Mouse (Mus musculus) layer of hippocampus, postnatal 10 days (tissue): ENCODE results near the gene Mrpl55. TPM values are rescaled to one million over a fixed set of nuclear protein-coding genes. Genes with fewer than 3 reads are reported as not detected.
A peak's percentile ranks its signal among the peaks of the same experiment; 100 is the strongest.

Experiments used
- DNase-seq, 2 experiments: peaks; one replicate each; pipeline ENCODE4 v3.0.0; 2021; ENCODE audit warnings: low spot score in 2 of 2
- long read RNA-seq: library from polyadenylated mRNA; stranded (forward); transcript quantifications from one replicate; pipeline ENCODE4 v2.0.0, GENCODE M21; 2023
- total RNA-seq, 2 experiments: library from RNA; stranded (reverse); gene quantifications; 2 replicates each; pipeline ENCODE4 v1.2.3; 2021

Gene Mrpl55
- total RNA-seq: 10 to 100 TPM; 39.6 to 40.9 TPM
- long read RNA-seq, transcript Mrpl55-203 (4 exons, 792 nt): minor isoform, 9 of 91 reads
- long read RNA-seq, transcript Mrpl55-204 (4 exons, 757 nt): minor isoform, 7 of 91 reads
- long read RNA-seq, transcript Mrpl55-205 (4 exons, 718 nt): minor isoform, 11 of 91 reads
- long read RNA-seq, transcript Mrpl55-201 (4 exons, 940 nt): major isoform, 44 of 91 reads
- long read RNA-seq, partial matches to known transcripts: 3 of 91 reads
- long read RNA-seq, other reads (novel, unspliced or antisense): 17 of 91 reads

- DNase-seq: peak; percentile 91 to 93
These were observed at the start of gene Mrpl55 for GRCm38 (mm10) chr11:59202081-59202995. Gene Mrpl55, plus strand, starts transcription at chr11:59202486.

- no peak for DNase-seq
These were observed 48.1 kb upstream of the Mrpl55 start for GRCm38 (mm10) chr11:59154220-59154619.

GRCm38 (mm10) chr11:59155900-59156299 lies 46.4 kb upstream of the Mrpl55 start:
- DNase-seq: no peak

GRCm38 (mm10) chr11:59159099-59159498 lies 43.2 kb upstream of the Mrpl55 start:
- no peak for DNase-seq

- no peak for DNase-seq
These were observed 42.7 kb upstream of the Mrpl55 start for GRCm38 (mm10) chr11:59159558-59159957.

GRCm38 (mm10) chr11:59161398-59161797 lies 40.9 kb upstream of the Mrpl55 start:
- DNase-seq: no peak

- DNase-seq: no peak
These were observed 39.6 kb upstream of the Mrpl55 start for GRCm38 (mm10) chr11:59162443-59163254.

- peak; percentile 96 to 97 for DNase-seq
These were observed 38.7 kb upstream of the Mrpl55 start, which contains the start of gene Iba57 for GRCm38 (mm10) chr11:59163255-59164236. Gene Iba57, minus strand, starts transcription at chr11:59163739.

GRCm38 (mm10) chr11:59164384-59164783 lies 37.9 kb upstream of the Mrpl55 start:
- no peak for DNase-seq

GRCm38 (mm10) chr11:59165616-59166241 lies 36.6 kb upstream of the Mrpl55 start:
- no peak for DNase-seq

GRCm38 (mm10) chr11:59169807-59170206 lies 32.5 kb upstream of the Mrpl55 start:
- no peak for DNase-seq

- no peak for DNase-seq
These were observed 31.7 kb upstream of the Mrpl55 start for GRCm38 (mm10) chr11:59170549-59170948.

GRCm38 (mm10) chr11:59174189-59174838 lies 28.0 kb upstream of the Mrpl55 start:
- no peak for DNase-seq

GRCm38 (mm10) chr11:59176475-59176874 lies 25.8 kb upstream of the Mrpl55 start:
- DNase-seq: no peak

- DNase-seq: no peak
These were observed 25.4 kb upstream of the Mrpl55 start for GRCm38 (mm10) chr11:59176921-59177320.

GRCm38 (mm10) chr11:59182864-59183331 lies 19.4 kb upstream of the Mrpl55 start, which contains the start of gene Gjc2:
Gene Gjc2, minus strand, starts transcription at chr11:59183213.
- DNase-seq: no peak

GRCm38 (mm10) chr11:59183821-59184220 lies 18.5 kb upstream of the Mrpl55 start:
- DNase-seq: peak; percentile 51 to 68

GRCm38 (mm10) chr11:59185490-59185889 lies 16.8 kb upstream of the Mrpl55 start:
- DNase-seq: no peak

GRCm38 (mm10) chr11:59187706-59188105 lies 14.6 kb upstream of the Mrpl55 start:
- no peak for DNase-seq
